Mouse (Mus musculus) CH12.LX (cell line): ENCODE measurements at regions not wholly inside any gene's neighbourhood (a gene's known extent, or its start where the extent isn't known, plus 50 kb on each side); places are given as distances from the start of the nearest gene placed in this dataset.

Source experiments
- DNase-seq: peaks from one replicate; pipeline ENCODE4 v3.0.0-alpha.2; 2013; ENCODE audit errors: extremely low read depth
- H3K27ac ChIP-seq: 2 replicates; pipeline ENCODE4 v1.5.1; 2012; ENCODE audit warnings: low read depth, mild to moderate bottlenecking, control low read depth, moderate library complexity; ENCODE audit not compliant: insufficient read depth
- H3K27me3 ChIP-seq: replicated peaks from 2 replicates; pipeline ENCODE3; 2012; ENCODE audit warnings: inconsistent platforms
- H3K36me3 ChIP-seq, 2 experiments: replicated peaks in 1 of 2; 2 replicates each; pipeline versions ENCODE3 to v1.6.1; 2012; ENCODE audit warnings: inconsistent platforms in 1 of 2, low read length in 1 of 2, mild to moderate bottlenecking in 1 of 2, mixed read lengths in 1 of 2, moderate library complexity in 1 of 2; ENCODE audit not compliant: control insufficient read depth in 1 of 2, insufficient read depth in 1 of 2
- H3K4me1 ChIP-seq, 2 experiments: 2 replicates each; pipeline ENCODE4 v1.6.1; 2012; ENCODE audit warnings: inconsistent platforms in 1 of 2, moderate library complexity in 1 of 2; ENCODE audit not compliant: insufficient read depth in 2 of 2, control insufficient read depth in 1 of 2
- H3K4me2 ChIP-seq: 2 replicates; pipeline ENCODE4 v1.6.1; 2012; ENCODE audit warnings: low read depth, mild to moderate bottlenecking, control low read depth; ENCODE audit not compliant: poor library complexity, insufficient read depth, severe bottlenecking
- H3K4me3 ChIP-seq, 3 experiments: fragments of 150-350 bp in 1 of 3; sonication (generic) in 1 of 3; replicated peaks in 1 of 3; 2 replicates each; pipeline versions ENCODE3 to v1.5.1; 2011 to 2012; ENCODE audit warnings: low read depth in 2 of 3, low read length in 2 of 3, mild to moderate bottlenecking in 2 of 3, moderate library complexity in 2 of 3, control low read depth in 1 of 3, improper control_type of control experiment in 1 of 3, inconsistent platforms in 1 of 3, mixed read lengths in 1 of 3; ENCODE audit not compliant: poor library complexity in 1 of 3
- H3K79me2 ChIP-seq: replicated peaks from 2 replicates; pipeline ENCODE4 v1.6.1; 2012; ENCODE audit warnings: mild to moderate bottlenecking, moderate library complexity; ENCODE audit not compliant: control insufficient read depth, poor library complexity, insufficient read depth, severe bottlenecking; ENCODE audit errors: extremely low read depth
- H3K9ac ChIP-seq: 2 replicates; pipeline ENCODE4 v1.6.1; 2012; ENCODE audit warnings: low read depth, mild to moderate bottlenecking, control low read depth, moderate library complexity; ENCODE audit not compliant: insufficient read depth
- H3K9me3 ChIP-seq: replicated peaks from 2 replicates; pipeline ENCODE3; 2012; ENCODE audit warnings: low read length, inconsistent platforms, mixed read lengths
- BHLHE40 ChIP-seq: IDR thresholded peaks from 2 replicates; pipeline ENCODE4 v1.6.1; 2011; ENCODE audit warnings: mild to moderate bottlenecking, low read depth, low read length, improper control_type of control experiment
- CHD1 ChIP-seq: IDR thresholded peaks from 2 replicates; pipeline ENCODE4 v1.6.1; 2012; ENCODE audit warnings: low read depth, low read length, improper control_type of control experiment, inconsistent platforms
- EP300 ChIP-seq: IDR thresholded peaks from 2 replicates; pipeline ENCODE4 v1.6.1; 2011; ENCODE audit warnings: low read length, improper control_type of control experiment
- ETS1 ChIP-seq: conservative IDR thresholded peaks from 2 replicates; pipeline ENCODE4 v1.6.1; 2012; ENCODE audit warnings: low read depth, mild to moderate bottlenecking, inconsistent platforms, low read length, improper control_type of control experiment, moderate library complexity
- IRF4 ChIP-seq: IDR thresholded peaks from 2 replicates; pipeline ENCODE4 v1.6.1; 2014; ENCODE audit warnings: low read depth, mild to moderate bottlenecking, inconsistent platforms, low read length, improper control_type of control experiment
- JUN ChIP-seq: IDR thresholded peaks from 2 replicates; pipeline ENCODE4 v1.6.1; 2011; ENCODE audit warnings: low read depth, mild to moderate bottlenecking, low read length, improper control_type of control experiment, moderate library complexity; ENCODE audit not compliant: insufficient read depth
- KAT2A ChIP-seq: IDR thresholded peaks from 2 replicates; pipeline ENCODE4 v1.6.1; 2012; ENCODE audit warnings: low read length, improper control_type of control experiment, inconsistent platforms; ENCODE audit not compliant: insufficient replicate concordance
- MAFK ChIP-seq: IDR thresholded peaks from 2 replicates; pipeline ENCODE4 v1.6.1; 2011; ENCODE audit warnings: low read length, improper control_type of control experiment; ENCODE audit not compliant: insufficient replicate concordance
- MEF2A ChIP-seq: IDR thresholded peaks from 2 replicates; pipeline ENCODE4 v1.6.1; 2014; ENCODE audit warnings: low read depth, mild to moderate bottlenecking, inconsistent platforms, low read length, improper control_type of control experiment, borderline replicate concordance
- MXI1 ChIP-seq: IDR thresholded peaks from 2 replicates; pipeline ENCODE4 v1.6.1; 2011; ENCODE audit warnings: mild to moderate bottlenecking, low read depth, low read length, improper control_type of control experiment
- NELFE ChIP-seq: IDR thresholded peaks from 2 replicates; pipeline ENCODE4 v1.6.1; 2011; ENCODE audit warnings: low read depth, low read length, improper control_type of control experiment
- NRF1 ChIP-seq: IDR thresholded peaks from 2 replicates; pipeline ENCODE4 v1.6.1; 2014; ENCODE audit warnings: low read depth, mild to moderate bottlenecking, inconsistent platforms, low read length, improper control_type of control experiment, moderate library complexity
- POLR2A ChIP-seq: IDR thresholded peaks from 2 replicates; pipeline ENCODE4 v1.6.1; 2011; ENCODE audit warnings: low read depth, mild to moderate bottlenecking, improper control_type of control experiment, low read length
- POLR2AphosphoS2 ChIP-seq: IDR thresholded peaks from 2 replicates; pipeline ENCODE4 v1.6.1; 2011; ENCODE audit warnings: low read depth, low read length, improper control_type of control experiment
- RAD21 ChIP-seq: IDR thresholded peaks from 2 replicates; pipeline ENCODE4 v1.6.1; 2011; ENCODE audit warnings: low read depth, mild to moderate bottlenecking, low read length, improper control_type of control experiment, moderate library complexity
- RCOR1 ChIP-seq: conservative IDR thresholded peaks from 2 replicates; pipeline ENCODE4 v1.6.1; 2012; ENCODE audit warnings: low read depth, mild to moderate bottlenecking, inconsistent platforms, low read length, improper control_type of control experiment
- TBP ChIP-seq: conservative IDR thresholded peaks from 2 replicates; pipeline ENCODE4 v1.6.1; 2011; ENCODE audit warnings: low read depth, low read length, improper control_type of control experiment
- TCF12 ChIP-seq: IDR thresholded peaks from 2 replicates; pipeline ENCODE4 v1.6.1; 2014; ENCODE audit warnings: low read depth, mild to moderate bottlenecking, inconsistent platforms, low read length, improper control_type of control experiment
- USF2 ChIP-seq: conservative IDR thresholded peaks from 2 replicates; pipeline ENCODE4 v1.6.1; 2011; ENCODE audit warnings: low read depth, low read length, improper control_type of control experiment
- ZKSCAN1 ChIP-seq: IDR thresholded peaks from 2 replicates; pipeline ENCODE4 v1.6.1; 2012; ENCODE audit warnings: low read depth, inconsistent platforms, low read length, improper control_type of control experiment, borderline replicate concordance
- dilution Hi-C: fragments of 300-500 bp; cut with MboI; formaldehyde crosslinking; loops from 2 replicates; pipeline ENCODE4 v1.14.3; 2020; ENCODE audit warnings: low sequenced_read_pairs; ENCODE audit not compliant: extremely low pct_unique_long_range_greater_than_20kb, extremely low pct_ligation_motif_present
- in situ Hi-C: fragments of 300-500 bp; cut with MboI; formaldehyde crosslinking; loops from 3 replicates; pipeline ENCODE4 v1.14.3; 2019; ENCODE audit warnings: low sequenced_read_pairs, low pct_ligation_motif_present, low pct_unique_long_range_greater_than_20kb, mixed read lengths

GRCm38 (mm10) chr16:24221992-24222391 is 171.3 kb upstream of the Lpp start:
- H3K27me3 ChIP-seq = peaks cover 41% of the 10 kb centered on the region
- dilution Hi-C loops = no loop called here
- H3K36me3 ChIP-seq = no peaks in the 10 kb centered on the region
- H3K4me3 ChIP-seq = no peak overlapping the region
- H3K9ac ChIP-seq = no peak overlapping the region
- H3K27ac ChIP-seq = no peak overlapping the region
- no peak overlapping the region for H3K4me2 ChIP-seq
- H3K4me1 ChIP-seq = no peaks in the 10 kb centered on the region
- no peaks in the 10 kb centered on the region for H3K79me2 ChIP-seq
- no peak for DNase-seq
- in situ Hi-C loops = no loop called here
- H3K9me3 ChIP-seq = no peaks in the 10 kb centered on the region
- TF ChIP-seq MXI1 (no peak), RAD21 (no peak), USF2 (no peak), TCF12 (no peak), EP300 (no peak), NRF1 (no peak), ETS1 (no peak), BHLHE40 (no peak), ZKSCAN1 (no peak), POLR2AphosphoS2 (no peak), RCOR1 (no peak), KAT2A (no peak), MEF2A (no peak), TBP (no peak), NELFE (no peak)

- Histone ChIP-seq H3K79me2 (no peaks in the 10 kb centered on the region), H3K9ac (no peak overlapping the region), H3K27me3 (peaks cover 45% of the 10 kb centered on the region), H3K4me3 (no peak overlapping the region), H3K9me3 (no peaks in the 10 kb centered on the region)
- in situ Hi-C loops (no loop called here), dilution Hi-C loops (no loop called here)
- TF ChIP-seq JUN (no peak), IRF4 (no peak), MAFK (no peak), CHD1 (no peak), POLR2A (no peak)
- TF ChIP-seq, all 38 proteins: peak for 0
- no peak overlapping the region for H3K4me2 ChIP-seq
- H3K4me1 ChIP-seq = no peaks in the 10 kb centered on the region
- H3K27ac ChIP-seq = no peak overlapping the region
- no peak for DNase-seq
- no peaks in the 10 kb centered on the region for H3K36me3 ChIP-seq
These were observed 172.7 kb upstream of the Lpp start for GRCm38 (mm10) chr16:24220613-24221012.
